Mouse (Mus musculus) thymus, adult 18-20 months (tissue): Measurements from ENCODE around the gene Gm49398.

ENCODE experiments used
- DNase-seq, 2 experiments: peaks; one replicate each; pipeline ENCODE4 v3.0.0; 2022; ENCODE audit warnings: mixed read lengths in 2 of 2

Gm49398 gene

GRCm38 (mm10) chr13:61288739-61289138 is at the start of gene Gm49398:
TSS of gene Gm49398 (minus strand) at chr13:61288839.
- no peak for DNase-seq

- DNase-seq = no peak
Measured at GRCm38 (mm10) chr13:61255258-61255657, 33.4 kb downstream of the Gm49398 start, which contains the start of gene Cts8. TSS of gene Cts8 (minus strand) at chr13:61255358.

- DNase-seq = peak; percentile 3 to 10
Measured at GRCm38 (mm10) chr13:61241076-61241947, 47.3 kb downstream of the Gm49398 start.

- no peak for DNase-seq
Measured at GRCm38 (mm10) chr13:61203310-61203709, 85.3 kb downstream of the Gm49398 start, which contains the start of gene Cts6. TSS of gene Cts6 (minus strand) at chr13:61203410.
